In genomic region chr2:102714320-102714719, GRCm38 (mm10) we compare ENCODE assay signal across 25 mouse cellular contexts. TPM values are rescaled to one million over a fixed set of nuclear protein-coding genes. Genes with fewer than 3 reads are reported as not detected.
"Had no signal": no experiment of that assay in that cellular context is flagged by ENCODE, and none has a peak within 500 bp of the region (broad histone marks: within the 10 kb centered on the region; RNA-seq: fewer than 3 reads in every experiment).

No protein-coding gene starts in this region.

- H3K27me3 ChIP-seq: heart, embryonic 12.5 days; hindbrain, embryonic 13.5 days; hindbrain, embryonic 15.5 days; kidney, embryonic 15.5 days; liver, embryonic 12.5 days had no signal

- H3K36me3 ChIP-seq: heart, embryonic 10.5 days; heart, embryonic 12.5 days; hindbrain, embryonic 13.5 days; hindbrain, embryonic 15.5 days; kidney, embryonic 15.5 days; limb, embryonic 15.5 days; liver, embryonic 12.5 days had no signal

- ATAC-seq: forebrain, embryonic 16.5 days; hindbrain, postnatal 0 days; intestine, embryonic 16.5 days; liver, embryonic 12.5 days had no signal

- H3K4me3 ChIP-seq: heart, embryonic 10.5 days; heart, embryonic 12.5 days; hindbrain, embryonic 13.5 days; hindbrain, embryonic 15.5 days; kidney, embryonic 15.5 days; limb, embryonic 15.5 days; liver, embryonic 12.5 days had no signal

- H3K9ac ChIP-seq: heart, embryonic 12.5 days; hindbrain, embryonic 13.5 days; hindbrain, embryonic 15.5 days; kidney, embryonic 15.5 days; limb, embryonic 15.5 days; liver, embryonic 12.5 days had no signal

- H3K27ac ChIP-seq: heart, embryonic 10.5 days; hindbrain, embryonic 13.5 days; hindbrain, embryonic 15.5 days; hindbrain, postnatal 0 days; kidney, embryonic 15.5 days; kidney, postnatal 0 days; limb, embryonic 15.5 days; liver, embryonic 12.5 days had no signal

- H3K4me1 ChIP-seq: heart, embryonic 10.5 days; heart, embryonic 12.5 days; hindbrain, embryonic 13.5 days; hindbrain, embryonic 15.5 days; kidney, embryonic 15.5 days; liver, embryonic 12.5 days had no signal

- DNase-seq: gastrocnemius, postnatal 14 days; gastrocnemius, postnatal 36 days; heart, adult 18-20 months; heart, postnatal 10 days; heart, postnatal 36 days; kidney, adult 11 months; kidney, adult 2 months; kidney, adult 9 months; kidney, postnatal 14 days; kidney, postnatal 36 days; layer of hippocampus, adult 9-11 months; layer of hippocampus, postnatal 36 days; left cerebral cortex, postnatal 4 days had no signal

- H3K9me3 ChIP-seq: heart, embryonic 10.5 days; heart, embryonic 12.5 days; hindbrain, embryonic 13.5 days; hindbrain, embryonic 15.5 days; kidney, embryonic 15.5 days; limb, embryonic 15.5 days; liver, embryonic 12.5 days had no signal

- H3K4me2 ChIP-seq: heart, embryonic 12.5 days; hindbrain, embryonic 13.5 days; hindbrain, embryonic 15.5 days; kidney, embryonic 15.5 days; limb, embryonic 15.5 days; liver, embryonic 12.5 days had no signal

RNA-seq across cellular contexts. Expression of gene Slc1a2, which starts 55.9 kb away (rescaled TPM):
- total RNA-seq: hematopoietic stem cell, adult 5-6 weeks had no signal
